Mouse (Mus musculus) gastrocnemius, postnatal 14 days (tissue): ENCODE measurements at regions not wholly inside any gene's neighbourhood (a gene's known extent, or its start where the extent isn't known, plus 50 kb on each side); places are given as distances from the start of the nearest gene placed in this dataset.

Experiments
- DNase-seq: peaks from one replicate; pipeline ENCODE4 v3.0.0; 2021; ENCODE audit warnings: mixed read lengths
- intact Hi-C: fragments of 180-260 bp; cut with DNase I; formaldehyde crosslinking; loops from one replicate; pipeline ENCODE4 v1.15.1; 2025; ENCODE audit warnings: low total_unique reads

- intact Hi-C loops = no loop called here
- no peak for DNase-seq
These were observed 130.8 kb downstream of the Bmp7 start for GRCm38 (mm10) chr2:172809306-172809705.

DNA sequence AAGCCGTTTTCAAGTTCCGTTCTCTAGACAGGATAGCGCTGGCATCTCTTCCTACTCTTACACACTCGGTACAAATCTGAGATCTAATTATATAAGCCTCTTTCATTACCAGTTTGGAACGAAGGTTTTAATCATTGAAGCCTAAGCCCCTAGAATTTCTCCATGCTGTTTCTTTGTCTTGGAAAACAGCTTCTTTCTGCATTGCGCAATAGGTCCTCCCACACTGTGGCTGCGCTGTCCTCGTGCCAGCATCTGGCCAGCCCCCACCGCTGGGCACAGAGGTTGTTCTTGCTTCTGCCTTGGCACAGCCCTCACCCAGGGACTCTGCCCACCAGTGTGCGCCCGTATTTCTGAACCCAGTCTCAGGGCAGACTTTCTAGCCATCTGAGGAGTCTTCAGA lies 126.8 kb downstream of the Bmp7 start:
- DNase-seq = no peak
- intact Hi-C loops = no loop called here

GRCm38 (mm10) chr2:172813906-172814305 lies 126.2 kb downstream of the Bmp7 start:
- intact Hi-C loops = no loop called here
- DNase-seq = no peak

- intact Hi-C loops = no loop called here
- no peak for DNase-seq
These were observed 125.0 kb downstream of the Bmp7 start for GRCm38 (mm10) chr2:172815146-172815545.

DNA sequence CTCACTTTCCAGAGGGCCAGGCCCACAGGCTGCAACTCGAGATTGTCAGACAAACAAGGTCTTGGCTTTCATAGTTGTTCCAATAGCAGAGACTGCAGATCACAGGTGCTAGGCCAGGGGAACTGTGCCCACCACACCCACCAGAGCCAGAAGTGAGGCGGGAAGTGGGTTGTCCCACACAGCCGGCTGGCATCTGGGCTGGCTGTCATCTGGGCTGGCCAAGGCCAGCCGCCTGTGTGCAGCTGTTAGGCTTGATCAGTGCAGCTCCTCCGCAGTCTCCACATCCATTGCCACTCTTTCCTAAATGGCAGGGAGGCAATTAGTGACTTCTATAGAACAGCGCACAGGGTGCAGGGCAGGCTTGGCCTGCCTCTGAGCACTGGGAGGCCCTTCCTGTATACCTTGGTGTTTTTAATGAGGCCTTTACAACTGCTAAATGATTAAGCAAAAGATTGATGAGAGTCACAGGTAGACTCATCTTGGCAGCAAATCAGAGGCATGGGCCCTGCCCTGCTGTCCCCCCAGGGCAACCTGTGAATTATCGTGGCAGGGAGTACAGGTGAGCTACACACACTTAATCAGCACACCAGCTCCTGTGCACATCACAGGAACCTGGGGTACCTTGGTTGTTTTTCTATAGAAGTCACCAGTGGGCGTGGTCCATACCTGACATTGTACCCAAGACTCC lies 122.9 kb downstream of the Bmp7 start:
- intact Hi-C loops = no loop called here
- DNase-seq = no peak
